In genomic region chr2:155903632-155904008, GRCm38 (mm10) we compare ENCODE assay signal across 20 mouse cellular contexts. TPM values are rescaled to one million over a fixed set of nuclear protein-coding genes. Genes with fewer than 3 reads are reported as not detected.
"Had no signal": no experiment of that assay in that cellular context is flagged by ENCODE, and none has a peak within 500 bp of the region (broad histone marks: within the 10 kb centered on the region; RNA-seq: fewer than 3 reads in every experiment).

No protein-coding gene starts in this region.

- DNase-seq: kidney, adult 8-10 months; kidney, postnatal 10 days; kidney, postnatal 36 days; lung, adult 2 months; lung, postnatal 14 days; lung, postnatal 4 days; midbrain, embryonic 14.5 days; thymus, adult 18-20 months; thymus, postnatal 36 days had no signal

- H3K27ac ChIP-seq: kidney, embryonic 15.5 days; limb, embryonic 12.5 days; limb, embryonic 15.5 days; liver, embryonic 12.5 days; liver, embryonic 15.5 days had no signal

- H3K4me3 ChIP-seq: kidney, embryonic 15.5 days; limb, embryonic 12.5 days; limb, embryonic 15.5 days; liver, embryonic 12.5 days; liver, embryonic 15.5 days had no signal

RNA-seq across cellular contexts. Expression of gene Gm15557, which starts 36.9 kb away (rescaled TPM):
- total RNA-seq: layer of hippocampus, postnatal 25 days; left cerebral cortex, adult 18-20 months; left cerebral cortex, postnatal 36 days; megakaryocyte progenitor cell, adult 5-6 weeks; megakaryocyte-erythroid progenitor cell, adult 5-6 weeks; midbrain, postnatal 0 days had no signal

RNA-seq across cellular contexts. Expression of gene Gdf5, which starts 41.5 kb away (rescaled TPM):
- total RNA-seq: megakaryocyte progenitor cell, adult 5-6 weeks; megakaryocyte-erythroid progenitor cell, adult 5-6 weeks had no signal
